Mouse (Mus musculus) small intestine, adult 2 months (tissue): ENCODE measurements around the gene Psph.

Experiments used
- CTCF ChIP-seq: fragments of 200-500 bp; IDR thresholded peaks from 2 replicates; pipeline ENCODE4 v1.5.1; 2012; ENCODE audit warnings: low read depth, mild to moderate bottlenecking, control low read depth, inconsistent platforms, low read length, moderate library complexity, mixed read lengths; ENCODE audit not compliant: insufficient replicate concordance, insufficient read length; ENCODE audit errors: extremely low read depth
- POLR2A ChIP-seq: fragments of 200-500 bp; IDR thresholded peaks from 2 replicates; pipeline ENCODE4 v1.6.1; 2012; ENCODE audit warnings: low read depth, mild to moderate bottlenecking, control low read depth, inconsistent platforms, low read length, moderate library complexity

- TF ChIP-seq CTCF = no peak
- no peak for TF ChIP-seq POLR2A
Observed at GRCm38 (mm10) chr5:129772433-129772832, 14.8 kb downstream of the Psph start.
